Mouse (Mus musculus) B cell, adult 2 months (primary cell): ENCODE measurements around the gene Tmem94.

Experiments used
- DNase-seq, 2 experiments: peaks; one replicate each; pipeline ENCODE4 v3.0.0; 2022

Tmem94 gene

DNA sequence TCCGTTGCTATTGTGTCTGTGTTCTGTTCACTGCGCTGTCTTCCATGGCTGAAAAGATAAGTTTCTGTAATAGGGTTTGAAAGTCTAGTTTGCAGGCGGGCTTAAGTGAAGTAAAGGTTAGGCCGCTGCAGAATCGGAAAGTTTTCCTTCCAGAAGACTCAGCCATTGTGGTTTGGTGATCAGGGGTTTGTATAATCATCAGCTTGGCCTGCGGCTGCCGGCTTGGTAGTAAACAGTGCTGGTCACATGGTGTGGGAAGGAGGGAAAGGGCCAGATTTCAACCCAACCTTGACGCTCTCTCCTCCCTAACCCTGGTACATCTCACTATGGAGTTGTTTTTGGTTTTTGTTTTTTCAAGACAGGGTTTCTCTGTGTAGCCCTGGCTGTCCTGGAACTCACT lies 1.7 kb downstream of the Tmem94 start:
- no peak for DNase-seq

DNA sequence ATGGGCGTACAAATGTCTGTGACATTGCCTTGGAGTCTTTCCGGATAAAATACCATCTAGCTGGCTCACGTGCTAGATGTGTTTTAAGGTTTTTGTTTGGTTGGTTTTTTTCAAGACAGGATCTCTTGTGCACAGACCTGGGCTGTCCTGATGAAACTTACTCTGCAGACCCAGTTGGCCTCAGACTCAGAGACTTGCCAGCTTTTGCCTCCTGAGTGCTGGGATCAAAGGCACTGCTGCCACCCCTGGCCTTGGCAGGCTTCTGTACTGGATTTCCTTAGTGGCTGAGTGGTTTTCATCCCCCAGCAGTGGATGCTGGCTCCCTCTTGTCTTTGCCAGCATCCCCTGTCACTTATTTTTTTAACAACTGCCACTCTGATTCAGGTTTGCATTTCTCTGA lies 3.7 kb downstream of the Tmem94 start:
- no peak for DNase-seq

DNA sequence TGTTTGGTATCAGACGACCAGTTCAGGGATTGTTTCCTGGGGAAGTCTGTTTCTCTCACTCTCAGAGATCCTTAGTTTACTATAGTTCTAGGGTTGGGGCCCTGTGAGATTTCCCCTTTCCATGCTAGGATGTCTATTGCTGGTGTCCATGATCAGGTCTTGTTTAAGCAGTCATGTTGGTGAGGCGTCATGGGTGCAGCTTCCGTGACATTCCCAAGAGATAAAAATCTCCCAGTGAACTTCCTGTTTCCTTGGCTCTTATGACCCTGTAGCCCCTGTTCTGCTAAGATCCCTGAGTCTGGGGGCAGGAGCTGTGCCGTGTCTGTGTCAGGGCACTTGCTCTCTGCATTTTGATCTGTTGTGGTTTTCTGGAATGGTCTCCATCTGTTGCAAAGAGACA lies 9.4 kb downstream of the Tmem94 start:
- DNase-seq = no peak

DNA sequence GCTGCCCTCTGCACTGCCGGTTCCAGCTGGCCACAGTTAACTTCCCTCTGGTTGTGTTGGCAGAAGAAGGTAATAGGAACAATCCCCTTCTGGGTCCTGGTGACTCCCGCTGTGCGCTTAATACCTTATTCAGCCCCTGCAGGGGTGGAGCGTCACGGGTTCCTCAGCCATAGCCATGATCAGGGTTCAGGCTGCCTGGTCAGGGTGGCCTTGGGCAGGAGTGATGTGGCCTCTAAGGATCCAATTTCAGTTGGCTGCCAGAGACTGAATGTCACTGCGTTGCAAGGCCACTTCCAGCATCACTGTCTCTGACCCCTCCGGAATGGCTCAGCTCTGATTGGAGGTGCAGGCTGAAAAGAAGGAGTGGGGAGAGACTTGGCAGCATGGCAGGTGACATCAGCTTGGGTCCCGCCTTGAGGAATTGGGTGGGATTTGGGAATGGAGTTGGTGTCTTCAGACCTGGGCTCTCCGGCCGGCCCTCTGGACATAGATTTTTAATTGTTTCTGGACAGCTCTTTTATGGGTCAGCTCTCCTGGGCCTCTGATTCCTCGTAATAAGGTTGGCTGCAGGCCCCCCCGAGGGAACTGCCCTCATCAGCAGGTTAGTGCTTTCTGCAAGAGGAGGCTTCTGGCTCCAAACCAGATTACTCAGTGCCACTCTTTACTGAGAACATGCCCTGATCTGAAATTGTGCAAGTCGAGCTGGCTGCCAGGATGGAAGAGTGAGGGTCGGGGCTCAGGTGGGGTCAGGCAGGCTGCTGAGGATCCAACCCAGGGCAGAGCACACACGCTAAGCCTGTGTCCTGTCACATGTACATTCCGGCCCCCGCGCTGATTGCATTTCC lies 10.8 kb downstream of the Tmem94 start:
- no peak for DNase-seq

DNA sequence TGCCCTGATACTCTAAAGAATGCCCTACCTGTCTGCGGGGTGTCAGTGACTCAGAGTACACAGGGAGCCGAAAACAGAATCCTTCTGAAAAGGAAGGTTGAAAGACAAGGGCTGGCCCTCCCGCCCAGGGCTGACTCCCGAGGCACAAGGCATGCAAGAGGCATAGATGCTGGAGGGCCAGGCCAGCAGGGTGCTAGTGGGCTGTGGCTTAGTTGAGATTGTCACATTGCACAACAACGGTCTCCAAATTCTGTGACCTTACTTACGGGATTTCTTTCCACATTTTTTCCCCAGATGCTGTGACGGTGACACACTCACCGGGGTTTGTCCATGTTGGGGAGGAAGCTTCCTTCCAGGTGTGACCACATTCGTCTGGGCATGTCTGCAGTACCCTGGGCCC lies 11.7 kb downstream of the Tmem94 start:
- no peak for DNase-seq

DNA sequence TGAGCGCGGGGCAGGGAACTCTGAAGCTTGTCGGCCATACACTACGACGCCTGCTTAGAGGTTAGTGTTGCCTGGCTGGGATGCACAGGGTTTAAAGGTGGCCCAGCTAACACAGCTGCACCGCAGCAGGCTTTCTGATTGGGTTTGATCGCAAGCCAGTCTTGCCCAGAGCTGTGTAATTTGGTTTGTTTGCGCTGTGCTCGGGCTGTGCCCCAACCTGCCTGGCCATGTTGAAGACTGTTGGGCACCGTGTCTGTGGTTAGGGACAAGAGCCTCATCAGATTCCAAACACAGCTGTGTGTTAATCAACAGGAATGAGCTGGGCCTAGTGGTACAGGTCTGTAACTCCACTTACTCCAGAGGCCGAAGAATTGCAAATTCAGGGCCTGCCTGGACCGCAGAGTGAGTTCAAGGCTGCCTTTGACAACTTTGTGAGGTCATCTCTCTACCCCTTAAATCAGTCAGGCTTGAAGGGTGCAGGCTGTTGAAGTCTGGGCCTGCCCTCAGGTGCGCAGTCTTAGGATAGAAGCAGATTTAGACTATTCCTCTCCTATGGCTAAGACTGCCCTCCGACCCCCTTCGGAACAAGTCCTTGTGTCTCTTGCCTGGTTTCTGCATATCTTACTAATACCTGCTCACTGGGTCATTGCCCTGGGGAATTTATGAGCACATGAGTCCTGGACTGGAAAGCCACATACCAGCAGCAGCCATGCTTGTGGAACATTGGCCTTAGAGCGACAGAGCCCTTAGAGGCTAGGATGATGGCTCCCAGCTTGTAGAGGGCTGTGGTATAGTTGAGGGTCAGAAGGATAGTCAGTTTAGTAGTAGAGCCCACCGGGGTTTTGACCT lies 12.5 kb downstream of the Tmem94 start:
- DNase-seq = no peak

DNA sequence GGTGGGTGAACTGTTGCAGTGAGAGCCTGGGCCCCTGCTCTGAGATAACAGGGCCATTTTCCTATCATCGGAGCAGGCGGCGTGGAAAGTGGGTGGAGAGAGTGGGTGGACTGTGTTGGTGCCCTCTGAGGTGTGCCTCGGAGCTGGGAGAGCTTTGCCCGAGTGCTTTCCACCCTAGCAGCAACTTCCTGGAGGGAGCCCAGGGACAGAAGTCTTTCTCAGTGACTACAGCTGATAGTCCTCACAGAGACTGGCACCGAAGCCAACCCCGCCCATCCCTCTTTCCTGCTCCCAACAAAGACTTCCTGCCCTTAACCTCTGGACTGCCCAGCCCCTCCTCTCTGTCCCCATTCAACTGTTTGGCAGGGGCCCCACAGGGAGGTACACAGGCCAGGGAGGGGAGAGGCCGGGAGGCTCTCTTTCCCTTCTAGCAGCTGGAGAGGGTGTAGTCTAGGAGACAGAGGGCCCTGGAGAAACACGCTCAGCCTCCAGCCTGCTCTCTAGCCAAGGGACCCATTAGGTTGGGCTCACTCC lies 13.9 kb downstream of the Tmem94 start:
- DNase-seq = no peak

DNA sequence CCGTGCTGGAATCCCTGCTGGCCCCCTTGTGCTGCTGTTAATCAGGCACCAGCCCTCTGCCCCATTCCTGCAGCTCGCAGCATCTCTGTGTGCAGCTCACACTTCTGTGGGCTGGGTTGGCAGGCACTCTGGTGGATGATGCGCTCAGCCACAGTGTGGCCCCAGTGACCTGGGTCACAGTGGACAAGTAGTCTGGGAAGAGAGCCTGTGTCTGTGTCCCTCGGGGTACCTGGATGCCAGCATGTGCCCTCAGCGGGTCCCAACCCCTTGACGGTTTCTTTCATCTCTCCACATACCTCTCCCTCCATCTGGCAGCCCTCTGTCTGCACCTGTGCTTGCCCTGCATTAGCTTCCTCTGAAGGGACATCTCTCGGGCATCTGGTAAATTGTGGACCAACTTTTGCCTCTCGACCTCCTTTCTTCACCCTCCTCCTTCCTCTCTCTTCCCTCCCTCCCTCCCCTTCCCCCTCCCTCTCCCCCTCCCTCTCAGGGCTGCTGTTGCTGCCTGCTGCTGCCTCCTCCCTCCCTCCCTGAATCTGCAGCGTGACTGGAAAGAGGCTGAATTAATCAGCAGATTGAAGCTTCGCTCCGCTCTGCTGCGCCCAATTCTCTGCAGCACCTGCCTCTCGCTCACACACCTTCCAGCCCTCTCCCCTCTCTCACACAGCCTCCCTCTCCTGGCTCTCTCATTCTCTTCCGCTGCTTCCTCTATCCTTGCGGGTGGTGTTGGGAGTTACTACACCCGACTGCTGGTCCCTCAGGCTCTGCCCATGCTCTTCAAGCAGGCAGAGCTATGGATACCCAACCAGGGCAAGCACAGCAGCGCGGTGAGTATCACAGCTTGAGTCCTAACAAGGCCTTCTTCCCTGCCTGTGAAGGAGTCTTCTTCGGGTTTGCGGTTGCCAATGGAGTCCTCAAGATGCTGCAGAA lies 15.2 kb downstream of the Tmem94 start:
- no peak for DNase-seq

DNA sequence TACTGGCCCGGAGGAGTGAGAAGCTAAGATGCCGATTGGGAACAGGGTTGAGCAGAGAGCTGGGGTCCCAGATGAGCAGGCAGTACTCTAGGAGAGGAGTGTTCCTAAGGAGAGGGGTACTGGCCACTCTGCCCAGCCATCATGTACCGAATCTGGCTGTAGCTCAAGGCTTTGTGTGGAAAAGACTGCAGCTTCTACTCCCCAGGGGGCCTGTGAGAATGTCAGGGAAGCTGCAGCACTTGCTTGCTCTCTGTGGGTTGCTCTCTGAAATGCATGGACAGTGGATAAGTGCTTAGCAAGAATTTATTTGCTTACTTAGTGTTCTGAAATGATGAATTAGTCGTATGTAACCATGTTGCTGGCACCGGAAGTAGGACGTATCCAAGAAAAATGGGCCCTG lies 21.2 kb downstream of the Tmem94 start:
- DNase-seq = no peak

DNA sequence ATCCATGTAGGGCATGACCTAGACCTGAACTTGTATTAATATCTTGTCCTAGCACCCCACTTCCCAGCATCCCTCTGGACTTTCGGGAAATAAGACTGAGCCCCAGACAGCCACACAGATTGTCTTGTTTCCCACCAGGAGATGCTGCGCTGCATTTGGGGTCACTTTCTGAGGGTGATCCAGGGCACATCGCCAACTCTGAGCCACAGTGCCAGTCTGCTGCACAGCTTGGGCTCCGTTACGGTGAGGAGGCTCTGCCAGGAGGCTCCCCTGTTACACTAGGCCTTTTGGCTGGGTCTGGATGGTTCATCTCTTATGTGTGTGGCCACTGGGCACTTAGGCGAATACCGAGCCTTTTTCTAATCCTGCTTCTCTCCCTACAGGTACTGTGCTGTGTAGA lies 24.6 kb downstream of the Tmem94 start:
- no peak for DNase-seq

DNA sequence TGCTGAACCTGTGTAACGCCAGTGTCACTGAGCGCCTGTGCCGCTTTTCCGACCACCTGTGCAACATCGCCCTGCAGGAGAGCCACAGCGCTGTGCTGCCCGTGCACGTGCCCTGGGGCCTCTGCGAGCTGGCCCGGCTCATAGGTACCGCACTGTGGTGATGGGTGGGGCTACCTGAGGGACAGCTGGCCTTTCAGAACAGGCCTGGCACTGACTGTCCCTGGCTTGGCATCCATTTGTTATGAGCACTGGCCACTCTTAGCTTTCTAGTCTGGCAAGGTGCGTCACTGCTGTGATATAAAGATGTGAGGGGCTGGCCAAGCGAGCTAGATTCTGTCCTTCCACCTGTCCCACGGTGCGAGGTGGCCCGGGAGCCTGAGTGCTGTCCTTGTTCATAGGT lies 26.7 kb downstream of the Tmem94 start:
- no peak for DNase-seq

DNA sequence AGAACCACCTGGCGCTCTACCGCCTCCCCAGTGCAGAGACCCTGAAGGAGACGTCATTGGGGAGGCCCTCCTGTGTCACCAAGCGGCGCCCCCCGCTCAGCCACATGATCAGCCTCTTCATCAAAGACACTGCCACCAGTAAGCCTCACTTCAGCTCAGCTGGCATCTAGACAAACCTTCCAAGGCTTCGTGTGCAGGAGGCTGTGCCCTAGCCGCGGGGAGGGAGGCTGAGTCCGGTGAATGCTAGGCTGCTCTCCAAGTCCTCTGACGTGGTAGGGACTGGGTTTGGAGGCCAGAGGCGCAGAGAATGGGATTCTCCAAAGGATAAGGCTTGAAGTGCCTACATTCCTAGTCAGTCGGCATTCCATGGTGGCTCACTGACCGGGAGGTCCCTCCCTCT lies 27.1 kb downstream of the Tmem94 start:
- no peak for DNase-seq

DNA sequence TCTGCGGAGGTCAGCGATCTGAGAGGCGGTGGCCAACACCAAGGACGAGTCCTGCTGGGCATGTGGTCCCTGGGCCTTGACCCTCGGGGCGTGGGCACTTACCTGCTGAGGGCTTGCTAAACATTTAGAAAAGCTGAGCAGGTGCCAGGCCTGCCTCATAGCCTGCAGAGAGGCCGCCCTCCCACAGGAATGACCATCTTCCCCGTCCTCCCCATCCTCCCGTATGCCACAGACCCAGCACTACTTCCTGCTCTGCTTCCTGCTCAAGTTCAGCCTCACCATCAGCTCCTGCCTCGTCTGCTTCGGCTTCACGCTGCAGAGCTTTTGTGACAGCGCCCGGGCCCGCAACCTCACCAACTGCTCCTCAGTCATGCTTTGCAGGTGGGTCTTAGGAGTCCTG lies 31.7 kb downstream of the Tmem94 start:
- no peak for DNase-seq

DNA sequence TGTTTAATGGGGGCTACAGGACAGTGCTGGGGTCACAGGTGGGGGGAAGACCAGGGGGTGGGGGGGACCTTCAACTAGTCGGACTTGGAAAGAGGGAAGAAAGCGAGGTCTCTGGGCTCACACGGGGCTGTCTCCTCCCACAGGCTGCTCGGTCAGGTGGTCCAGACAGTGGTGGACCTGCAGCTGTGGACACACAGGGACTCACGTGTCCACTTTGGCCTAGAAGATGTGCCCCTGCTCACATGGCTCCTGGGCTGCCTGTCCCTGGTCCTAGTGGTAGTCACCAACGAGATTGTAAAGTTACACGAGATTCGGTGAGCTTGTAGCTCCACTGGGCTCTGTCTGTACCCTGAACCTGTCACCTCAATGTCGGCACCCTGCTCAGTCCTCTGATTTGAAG lies 32.4 kb downstream of the Tmem94 start:
- no peak for DNase-seq

DNA sequence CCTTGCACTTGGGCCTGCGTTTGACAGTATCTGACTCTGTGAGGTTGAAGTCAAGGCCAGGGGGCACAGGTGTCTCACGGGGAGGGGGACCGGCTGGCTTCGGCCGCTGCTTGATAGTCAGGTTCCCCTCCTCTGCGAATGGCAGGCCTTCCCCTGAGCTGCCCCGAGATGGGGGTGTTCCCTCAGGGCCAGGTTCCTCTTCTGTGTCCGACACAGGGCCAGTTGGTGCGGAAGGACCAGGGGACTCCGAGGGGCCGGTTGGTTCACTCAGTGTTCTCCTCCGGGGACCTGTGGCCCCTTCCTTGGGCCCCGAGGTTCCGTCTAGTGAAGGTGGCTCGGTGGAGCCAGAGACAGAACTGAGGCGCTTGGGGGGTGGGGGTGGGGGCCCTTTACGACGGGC lies 35.7 kb downstream of the Tmem94 start:
- DNase-seq = no peak

DNA sequence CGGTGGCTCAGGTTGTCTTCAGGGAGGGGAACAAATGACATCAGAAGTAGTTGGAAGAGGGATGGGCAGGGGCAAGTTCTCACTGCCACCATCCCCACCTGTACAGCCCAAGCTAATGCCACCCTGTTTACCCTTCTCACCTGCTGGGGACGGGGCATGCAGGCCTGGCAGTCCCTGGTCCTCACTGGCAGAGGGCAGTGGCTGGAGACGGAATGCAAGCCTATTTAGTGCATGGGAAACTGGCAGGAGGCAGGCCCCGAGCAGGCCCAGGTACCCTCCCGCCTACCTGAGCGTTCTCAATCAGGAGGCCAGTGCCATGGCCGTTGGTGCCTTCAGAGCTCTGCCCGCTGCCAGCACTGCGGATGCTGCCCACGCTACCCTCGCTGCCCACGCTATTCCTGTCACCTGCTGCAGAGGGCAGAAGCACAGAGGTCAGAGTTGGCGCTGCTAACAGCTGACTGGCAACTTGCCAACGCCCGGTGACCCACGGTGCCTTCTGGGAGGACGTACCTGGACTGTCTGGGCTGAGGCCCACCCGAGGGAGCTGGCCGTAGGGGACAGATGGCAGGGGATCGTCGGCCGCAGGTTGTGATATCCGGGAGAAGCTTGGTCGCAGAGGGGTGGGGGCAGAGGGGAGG lies 38.0 kb downstream of the Tmem94 start:
- DNase-seq = no peak

DNA sequence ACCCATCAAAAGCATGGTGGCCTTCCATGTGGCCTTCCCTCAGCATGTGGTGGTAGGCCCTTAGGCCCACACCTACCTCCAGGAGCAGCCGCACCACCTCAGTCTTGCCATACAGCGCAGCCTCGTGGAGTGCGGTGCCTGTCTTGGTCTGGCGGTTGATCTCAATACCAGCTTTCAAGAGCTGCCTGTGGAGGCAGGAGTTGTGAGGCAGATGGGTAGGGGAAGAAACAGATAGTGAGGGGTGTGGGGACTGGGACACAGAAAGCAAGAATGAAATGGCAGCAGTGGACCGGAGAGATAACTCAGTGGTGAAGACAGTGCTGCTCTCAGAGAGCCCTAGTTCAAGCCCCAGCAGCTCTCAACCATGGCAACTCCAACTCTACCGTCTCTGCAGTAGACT lies 39.8 kb downstream of the Tmem94 start:
- no peak for DNase-seq

DNA sequence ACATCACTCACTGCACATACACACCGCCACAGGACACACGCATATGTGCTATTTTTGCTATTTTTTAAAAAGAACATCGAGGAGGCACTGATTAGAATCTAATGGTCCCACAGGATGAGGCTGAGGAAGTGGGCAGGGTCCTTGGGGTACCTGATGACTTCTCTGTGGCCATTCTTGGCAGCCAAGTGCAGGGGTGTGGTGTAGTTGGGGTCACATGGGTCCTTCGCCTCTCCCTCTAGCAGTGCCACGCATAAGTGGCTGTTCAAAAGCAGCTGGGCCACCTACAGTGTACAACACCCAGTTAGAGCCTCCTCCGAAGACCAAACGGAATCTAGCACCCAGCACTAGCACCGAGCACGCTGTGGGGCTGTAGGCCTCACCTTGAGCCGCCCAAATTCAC lies 40.9 kb downstream of the Tmem94 start:
- DNase-seq = no peak

DNA sequence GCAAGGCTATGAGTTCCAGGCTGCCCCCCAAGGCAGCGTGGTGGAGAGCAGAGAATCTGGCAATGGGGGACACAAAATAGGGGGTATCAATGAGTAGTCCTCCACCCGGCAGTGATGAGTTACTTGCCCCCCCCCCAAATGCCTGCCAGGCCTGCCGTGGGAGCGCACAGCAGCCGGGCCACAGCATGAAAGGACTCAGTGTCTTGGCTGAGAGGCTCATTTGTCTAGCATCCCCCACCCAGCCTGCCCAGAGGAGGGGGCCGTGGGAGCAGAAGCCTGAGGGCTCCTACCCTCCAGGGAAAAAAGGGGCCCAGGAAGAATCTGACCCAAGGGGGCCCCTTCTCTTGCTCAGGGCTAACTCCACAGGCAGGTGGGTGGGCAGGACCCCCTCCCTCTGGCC lies 42.1 kb downstream of the Tmem94 start:
- DNase-seq = no peak

DNA sequence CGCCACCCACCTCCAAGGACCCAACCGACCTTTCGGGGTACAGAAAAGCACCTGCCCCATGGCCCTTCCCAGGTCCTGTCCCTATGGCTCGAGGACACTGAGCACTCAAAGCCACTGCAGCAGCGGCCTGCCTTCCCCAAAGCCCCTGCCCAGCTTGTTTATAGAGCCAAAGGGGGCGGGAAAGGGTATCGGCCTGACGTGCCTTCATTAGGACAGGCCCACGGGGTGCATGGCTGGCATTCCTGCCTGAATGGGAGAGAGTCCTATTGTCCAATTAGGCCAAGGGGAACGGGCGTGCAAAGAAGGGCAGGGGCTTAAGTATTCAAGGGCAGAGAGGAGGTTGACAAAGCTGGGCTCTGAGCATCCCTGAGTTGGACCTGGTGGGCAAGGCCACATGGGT lies 42.7 kb downstream of the Tmem94 start:
- no peak for DNase-seq

DNA sequence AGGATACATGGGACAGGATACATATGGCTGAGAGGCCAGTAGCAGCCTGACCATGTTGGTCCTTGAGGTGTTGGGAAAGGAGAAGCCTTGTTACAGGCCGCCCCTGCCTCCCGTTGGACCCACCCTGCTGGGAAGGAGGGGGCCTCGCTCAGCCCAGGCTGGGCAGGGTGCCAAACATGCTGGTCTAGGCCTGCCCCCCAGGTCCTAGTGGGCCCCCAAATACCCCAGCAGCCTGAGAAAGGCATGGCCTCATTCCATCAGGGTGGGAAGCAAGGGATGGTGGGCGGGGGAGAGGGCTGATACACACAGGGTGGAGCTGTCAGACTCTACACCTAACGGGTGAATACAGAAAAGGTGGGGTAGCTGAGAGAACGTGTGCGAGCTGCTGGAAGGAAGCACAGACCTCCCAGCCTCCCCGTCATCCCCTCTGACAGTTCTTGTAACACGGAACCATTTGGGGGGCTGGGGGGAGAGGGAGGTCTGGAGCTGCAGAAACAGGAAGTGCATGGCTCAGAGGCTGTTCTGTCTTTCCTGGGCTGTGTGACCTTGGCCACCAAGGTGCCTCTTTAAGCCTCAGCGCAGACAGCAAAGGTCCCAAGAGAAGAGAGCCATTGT lies 43.6 kb downstream of the Tmem94 start:
- DNase-seq = no peak

DNA sequence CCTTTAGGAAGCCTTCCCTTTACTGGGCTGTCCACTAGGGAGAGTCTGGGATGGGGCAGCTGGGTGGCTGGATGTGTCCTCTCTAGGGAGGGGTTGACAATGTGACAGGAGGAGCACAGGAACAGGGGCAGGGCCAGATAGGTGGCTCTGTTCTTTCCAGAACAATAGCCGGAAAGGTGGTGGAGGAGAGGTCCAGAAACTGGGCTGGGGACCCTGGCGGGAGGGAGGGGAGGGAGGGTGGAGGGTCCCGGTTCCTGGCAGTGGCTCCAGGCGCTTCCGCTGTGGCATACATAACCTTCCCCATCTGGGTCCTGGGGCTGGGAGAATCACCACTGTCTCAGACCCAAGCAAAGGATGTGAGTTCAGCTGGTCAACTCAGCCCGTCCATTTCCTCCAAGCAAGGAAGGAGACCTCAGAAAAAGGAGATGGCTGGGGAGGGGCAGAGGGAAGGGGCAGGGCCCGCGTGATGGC lies 44.1 kb downstream of the Tmem94 start:
- no peak for DNase-seq
